In genomic region chr13:97560789-97561188, GRCm38 (mm10) we compare ENCODE assay signal across 17 mouse cellular contexts.
"Had no signal": no experiment of that assay in that cellular context is flagged by ENCODE, and none has a peak within 500 bp of the region (broad histone marks: within the 10 kb centered on the region; RNA-seq: fewer than 3 reads in every experiment).

No protein-coding gene starts in this region.

- DNase-seq: kidney, adult 11 months; kidney, adult 9 months; kidney, postnatal 10 days; kidney, postnatal 4 days; liver; lung, postnatal 14 days; retina, postnatal 1 day; right cerebral cortex, postnatal 14 days; thymus, adult 18-20 months; thymus, postnatal 14 days had no signal

- H3K4me1 ChIP-seq: liver, embryonic 15.5 days; lung, embryonic 15.5 days; neural tube, embryonic 12.5 days had no signal

- H3K9ac ChIP-seq: limb, embryonic 12.5 days; liver, embryonic 15.5 days; lung, embryonic 15.5 days; midbrain, embryonic 12.5 days; neural tube, embryonic 12.5 days had no signal

- H3K27me3 ChIP-seq: limb, embryonic 12.5 days; liver, embryonic 15.5 days; lung, embryonic 15.5 days; neural tube, embryonic 12.5 days had no signal

- H3K36me3 ChIP-seq: limb, embryonic 12.5 days; liver, embryonic 15.5 days; lung, embryonic 15.5 days; midbrain, embryonic 12.5 days; neural tube, embryonic 12.5 days had no signal

- ATAC-seq: midbrain, embryonic 16.5 days had no signal

- H3K4me2 ChIP-seq: limb, embryonic 12.5 days; liver, embryonic 15.5 days; lung, embryonic 15.5 days; midbrain, embryonic 12.5 days; neural tube, embryonic 12.5 days had no signal

- H3K4me3 ChIP-seq: limb, embryonic 12.5 days; liver, embryonic 15.5 days; lung, embryonic 15.5 days; midbrain, embryonic 12.5 days; neural tube, embryonic 12.5 days had no signal

- H3K9me3 ChIP-seq: limb, embryonic 12.5 days; liver, embryonic 15.5 days; lung, embryonic 15.5 days; midbrain, embryonic 12.5 days; neural tube, embryonic 12.5 days had no signal

- H3K27ac ChIP-seq: limb, embryonic 12.5 days; liver, embryonic 15.5 days; lung, embryonic 15.5 days; midbrain, embryonic 12.5 days; neural tube, embryonic 12.5 days; stomach, postnatal 0 days had no signal
